Mouse (Mus musculus) right cerebral cortex, adult 2 months (tissue): ENCODE data around the gene Zmiz1.

ENCODE experiments used
- DNase-seq, 2 experiments: peaks; one replicate each; pipeline ENCODE4 v3.0.0; 2021 to 2022; ENCODE audit warnings: low spot score in 2 of 2

The Zmiz1 gene

GRCm38 (mm10) chr14:25456666-25457433, 2.1 kb upstream of the Zmiz1 start:
- DNase-seq: no peak

- DNase-seq: peak; percentile 92 to 95
These were observed 1.5 kb upstream of the Zmiz1 start for GRCm38 (mm10) chr14:25457434-25457957.

GRCm38 (mm10) chr14:25458111-25459015, 622 bp upstream of the Zmiz1 start:
- DNase-seq: peak; percentile 58 to 77

GRCm38 (mm10) chr14:25459394-25459997, 511 bp downstream of the Zmiz1 start:
- peak; percentile 61 to 70 for DNase-seq

- peak in 1 of 2 experiments; percentile 47 for DNase-seq
These were observed 1.2 kb downstream of the Zmiz1 start for GRCm38 (mm10) chr14:25459998-25460800.

GRCm38 (mm10) chr14:25460801-25461675, 2.1 kb downstream of the Zmiz1 start:
- peak; percentile 36 to 52 for DNase-seq

GRCm38 (mm10) chr14:25461676-25462385, 2.8 kb downstream of the Zmiz1 start:
- no peak for DNase-seq

GRCm38 (mm10) chr14:25462975-25463374, 4.0 kb downstream of the Zmiz1 start:
- no peak for DNase-seq

- no peak for DNase-seq
These were observed 4.9 kb downstream of the Zmiz1 start for GRCm38 (mm10) chr14:25463919-25464318.

- no peak for DNase-seq
These were observed 5.8 kb downstream of the Zmiz1 start for GRCm38 (mm10) chr14:25464611-25465307.

GRCm38 (mm10) chr14:25466361-25466760, 7.4 kb downstream of the Zmiz1 start:
- DNase-seq: no peak

- DNase-seq: no peak
These were observed 9.1 kb downstream of the Zmiz1 start for GRCm38 (mm10) chr14:25467911-25468668.

GRCm38 (mm10) chr14:25468891-25469529, 10.0 kb downstream of the Zmiz1 start:
- no peak for DNase-seq

- DNase-seq: no peak
These were observed 11.3 kb downstream of the Zmiz1 start for GRCm38 (mm10) chr14:25470224-25470805.

GRCm38 (mm10) chr14:25471035-25471434, 12.1 kb downstream of the Zmiz1 start:
- DNase-seq: no peak

GRCm38 (mm10) chr14:25472096-25472861, 13.3 kb downstream of the Zmiz1 start:
- DNase-seq: no peak
